Mouse (Mus musculus): ENCODE results near the gene Rer1.

The Rer1 gene

DNA sequence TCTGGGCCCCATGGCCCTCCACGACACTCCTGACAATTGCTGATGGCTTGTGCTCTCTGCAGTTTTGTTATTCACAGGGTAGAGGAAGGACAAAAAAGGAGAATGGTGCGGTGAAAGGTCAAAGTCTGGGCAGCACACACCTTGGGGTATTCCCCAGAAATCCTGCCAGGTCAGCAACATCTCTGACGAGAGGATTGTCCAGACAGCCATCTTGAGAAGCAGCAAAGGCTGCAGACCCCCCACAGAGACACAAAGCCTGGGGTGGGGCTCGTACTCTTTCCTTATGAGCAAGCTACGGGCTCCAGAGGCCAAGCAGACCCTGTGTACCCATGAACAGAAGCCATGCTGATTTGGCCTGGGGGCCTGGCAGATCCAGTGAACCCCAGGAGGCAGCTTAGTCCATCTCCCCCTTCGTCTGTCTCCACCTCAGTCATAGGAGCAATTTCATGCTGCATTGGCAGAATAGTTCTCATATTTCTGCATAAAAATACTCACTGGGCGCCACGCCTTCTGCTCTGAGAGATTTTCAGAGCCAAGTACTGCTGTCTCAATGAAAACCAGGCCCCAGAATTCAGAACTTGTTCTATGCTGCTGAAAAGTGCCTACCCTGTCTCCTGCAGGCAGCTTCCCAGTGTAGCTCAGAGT is 27.7 kb upstream of the Rer1 start:
- DNase-seq: no peak

DNA sequence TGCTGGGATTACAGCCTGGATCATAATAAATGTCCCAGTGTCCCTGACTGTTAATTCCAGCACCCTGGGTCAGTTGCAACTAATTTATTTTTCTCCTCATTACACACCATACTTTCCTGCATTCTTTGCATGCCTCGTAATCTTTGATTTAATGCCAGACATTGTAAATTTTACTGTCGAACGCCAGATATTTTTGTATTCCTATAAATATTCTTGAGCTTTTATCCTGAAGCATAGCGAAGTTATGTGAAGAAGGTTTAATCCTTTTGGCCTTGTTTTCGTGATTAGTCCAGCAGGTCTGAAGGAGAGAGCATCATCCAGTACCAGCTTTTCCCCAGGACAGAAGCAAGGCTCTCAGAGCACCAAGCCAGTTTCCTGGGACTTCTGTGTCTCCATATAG is 23.3 kb upstream of the Rer1 start:
- no peak for DNase-seq

DNA sequence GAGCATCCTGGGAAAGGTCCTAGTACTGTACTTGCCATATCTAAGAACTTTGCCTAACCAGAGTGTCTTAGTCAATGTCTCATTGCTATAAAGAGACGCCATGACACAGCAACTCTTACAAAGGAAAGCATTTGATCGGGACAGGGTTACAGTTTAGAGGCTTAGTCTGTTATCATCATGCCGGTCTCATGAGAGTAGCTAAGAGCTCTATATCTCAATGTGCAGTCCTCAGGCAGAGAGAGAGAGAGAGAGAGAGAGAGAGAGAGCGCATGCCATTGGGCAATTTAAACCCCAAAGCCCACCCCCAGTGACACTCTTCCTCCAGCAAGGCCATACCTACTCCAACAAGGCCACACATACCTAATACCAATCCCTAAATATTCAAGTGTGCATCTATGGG is 21.7 kb upstream of the Rer1 start:
- DNase-seq: no peak

DNA sequence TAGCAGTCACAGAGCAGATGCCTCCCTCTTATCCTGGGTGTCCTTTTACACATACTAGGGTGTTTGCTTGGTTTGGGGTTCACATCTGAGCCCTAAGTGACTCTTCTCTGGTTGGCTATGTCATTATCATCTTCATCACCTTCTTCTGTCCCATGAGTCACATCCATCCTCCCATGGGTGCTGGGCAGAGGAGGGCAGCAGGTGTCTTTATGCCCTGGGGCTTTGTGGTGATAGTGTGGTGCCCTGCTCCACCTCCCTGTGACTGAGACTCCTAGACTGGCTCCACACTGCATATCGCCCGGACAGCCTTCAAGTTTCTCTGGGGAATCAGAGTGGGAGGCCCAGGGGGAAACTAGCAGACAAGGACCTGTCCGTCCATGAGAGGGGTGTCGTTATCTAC is 12.4 kb upstream of the Rer1 start:
- no peak for DNase-seq

DNA sequence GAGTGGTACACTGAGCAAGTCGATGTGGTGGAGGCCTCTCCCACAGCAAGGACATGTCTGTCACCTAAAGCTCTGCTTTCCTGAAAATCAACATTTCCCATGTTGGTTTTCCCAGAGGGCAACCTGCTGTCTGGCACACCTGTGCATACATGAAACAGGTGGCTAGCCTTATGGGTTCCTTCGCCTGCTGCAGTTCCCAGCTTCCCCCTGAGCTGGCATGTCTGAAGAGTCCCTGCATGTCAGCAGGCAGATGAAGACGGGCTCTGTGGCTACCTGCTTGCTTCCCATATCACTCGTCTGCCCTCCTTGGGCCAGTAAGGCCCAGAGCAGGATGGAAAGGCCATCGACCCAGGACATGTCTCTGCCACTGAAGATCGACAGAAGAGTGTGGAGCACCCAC is 11.3 kb upstream of the Rer1 start:
- DNase-seq: peak; percentile 53

DNA sequence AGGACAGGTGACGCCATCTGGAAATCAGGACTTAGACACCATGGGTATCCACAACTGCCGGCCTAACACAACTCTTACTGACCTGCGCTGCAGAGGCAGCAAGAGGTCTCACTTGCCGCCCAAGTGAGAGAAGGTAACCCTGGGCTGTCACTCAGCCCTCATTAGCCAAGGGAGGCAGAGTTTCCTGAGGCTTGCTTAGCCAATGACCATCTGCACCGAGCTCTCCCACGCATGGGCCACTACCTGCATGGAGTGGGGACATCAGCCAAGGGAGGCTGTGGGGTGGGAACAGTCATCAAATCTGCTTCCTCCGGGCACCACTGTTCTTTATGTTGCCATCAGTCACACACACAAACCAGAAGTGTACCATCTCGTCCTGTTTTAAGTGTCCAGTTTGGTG is 9.8 kb upstream of the Rer1 start:
- peak; percentile 85 for DNase-seq

DNA sequence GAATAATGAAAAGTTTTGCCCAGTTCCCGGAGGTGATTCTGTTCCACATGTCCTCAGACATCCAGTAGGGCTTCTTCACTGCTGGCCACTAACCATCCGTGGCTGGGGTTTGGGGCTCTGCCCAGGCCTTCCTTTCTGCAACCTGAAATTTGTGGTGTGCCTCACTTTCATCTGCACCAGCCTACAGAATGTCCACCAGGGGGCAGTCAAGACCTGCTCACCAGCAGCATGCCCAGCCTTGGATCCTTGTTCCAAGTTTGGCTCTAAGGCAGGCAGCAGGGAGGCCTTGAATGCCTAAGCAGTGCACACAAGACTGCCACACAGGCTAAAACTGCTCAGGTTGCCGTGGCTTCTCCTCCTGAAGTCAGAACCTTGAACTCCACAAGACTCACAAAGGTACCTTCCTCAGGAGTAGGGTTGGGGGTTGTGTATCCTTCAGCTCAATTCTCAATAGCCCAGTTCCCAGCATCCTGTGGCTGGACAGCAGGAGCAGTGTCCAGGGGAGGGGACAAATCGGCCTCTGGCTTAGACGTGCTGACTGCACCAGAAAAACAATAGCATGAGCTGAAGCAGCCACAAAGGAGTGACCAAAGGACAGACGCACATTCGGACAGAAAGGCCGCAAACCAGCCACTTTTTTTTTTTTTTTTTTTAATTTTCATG is 9.2 kb upstream of the Rer1 start:
- DNase-seq: peak; percentile 94

DNA sequence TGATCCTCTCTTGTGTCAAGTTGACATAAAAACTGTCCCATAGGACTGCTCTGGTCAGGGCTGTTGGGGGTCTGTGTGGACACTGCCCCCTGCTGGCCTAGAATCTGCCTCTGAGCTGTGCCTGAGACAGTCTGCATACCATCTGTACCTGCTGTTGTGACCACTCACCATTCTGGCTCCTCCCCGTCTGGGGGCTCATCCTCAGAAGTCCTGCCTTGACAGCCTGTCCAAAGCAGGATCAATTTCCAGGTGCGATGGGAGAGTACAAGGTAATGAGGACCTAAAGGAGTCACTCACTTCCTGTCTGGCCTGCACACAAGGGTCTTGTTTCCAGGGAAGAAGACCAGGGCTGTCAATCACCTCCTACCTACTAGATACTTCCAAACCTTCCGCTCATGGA is 8.4 kb upstream of the Rer1 start:
- peak; percentile 74 for DNase-seq

DNA sequence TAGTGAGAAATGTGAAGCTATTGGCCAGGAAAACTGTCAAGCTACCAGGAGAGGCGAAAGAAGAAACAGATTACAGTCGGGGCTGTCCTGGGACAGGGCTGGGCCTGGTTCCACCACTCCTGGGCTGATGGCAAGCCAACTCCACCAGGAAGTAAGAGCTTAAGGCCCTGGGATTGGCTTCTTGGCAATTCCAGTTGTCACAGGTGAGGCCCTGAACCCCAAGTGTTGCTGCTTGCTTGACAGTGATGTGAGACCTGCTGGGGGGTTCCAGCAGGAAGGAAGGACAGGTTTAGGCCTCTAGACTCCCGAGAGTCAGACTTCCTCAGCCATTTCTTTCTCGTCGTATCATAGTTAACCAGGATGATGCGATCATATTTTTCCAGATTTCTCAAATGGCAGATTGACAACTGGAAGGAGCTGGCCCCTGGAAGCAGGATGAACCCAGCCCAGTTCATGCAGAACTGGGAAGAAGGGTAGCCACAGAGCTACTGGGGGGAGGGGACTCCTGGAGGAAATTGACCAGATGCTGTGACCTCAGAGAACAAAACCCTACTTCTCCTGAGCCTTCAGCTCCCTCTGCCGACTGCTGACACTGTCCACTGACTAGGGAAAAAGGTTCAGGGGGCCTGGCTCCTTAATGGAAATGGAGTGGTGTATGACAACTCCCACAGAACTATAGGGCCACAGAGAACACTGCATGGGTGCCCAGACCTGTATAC is 7.4 kb upstream of the Rer1 start:
- DNase-seq: peak; percentile 62

DNA sequence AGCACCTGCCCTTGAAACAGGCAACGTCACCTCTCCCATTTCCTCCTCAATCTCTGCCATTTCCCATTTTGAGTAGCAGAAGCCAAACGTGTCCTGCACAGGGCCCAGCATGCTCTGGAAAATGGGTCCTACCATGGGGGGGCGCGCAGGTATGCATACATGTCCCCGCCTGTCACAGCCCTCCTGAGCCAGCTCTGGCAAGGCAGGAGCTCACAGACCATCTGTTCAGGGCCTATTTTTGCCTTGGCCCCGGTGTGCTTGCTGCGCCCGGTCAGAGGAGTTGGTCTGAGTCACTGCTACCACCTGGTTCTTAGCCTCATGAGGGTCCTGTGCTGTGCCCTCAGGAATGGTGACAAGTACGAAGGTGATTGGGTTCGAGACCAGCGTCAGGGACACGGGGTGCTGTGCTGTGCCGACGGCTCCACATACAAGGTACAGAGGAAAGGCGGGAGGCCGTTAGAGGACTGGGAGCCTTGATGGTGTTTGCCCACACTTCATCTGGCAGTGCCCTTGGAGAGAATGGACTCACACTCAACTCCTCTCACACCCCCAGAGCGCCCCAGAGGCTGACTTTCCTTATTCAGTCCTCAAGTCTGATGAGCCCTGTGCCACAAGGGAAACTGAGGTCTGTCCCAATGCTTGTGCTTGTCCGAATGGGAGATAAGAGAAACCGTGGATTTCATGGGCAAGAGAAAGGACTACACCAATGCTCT is 6.7 kb upstream of the Rer1 start:
- peak; percentile 97 for DNase-seq

DNA sequence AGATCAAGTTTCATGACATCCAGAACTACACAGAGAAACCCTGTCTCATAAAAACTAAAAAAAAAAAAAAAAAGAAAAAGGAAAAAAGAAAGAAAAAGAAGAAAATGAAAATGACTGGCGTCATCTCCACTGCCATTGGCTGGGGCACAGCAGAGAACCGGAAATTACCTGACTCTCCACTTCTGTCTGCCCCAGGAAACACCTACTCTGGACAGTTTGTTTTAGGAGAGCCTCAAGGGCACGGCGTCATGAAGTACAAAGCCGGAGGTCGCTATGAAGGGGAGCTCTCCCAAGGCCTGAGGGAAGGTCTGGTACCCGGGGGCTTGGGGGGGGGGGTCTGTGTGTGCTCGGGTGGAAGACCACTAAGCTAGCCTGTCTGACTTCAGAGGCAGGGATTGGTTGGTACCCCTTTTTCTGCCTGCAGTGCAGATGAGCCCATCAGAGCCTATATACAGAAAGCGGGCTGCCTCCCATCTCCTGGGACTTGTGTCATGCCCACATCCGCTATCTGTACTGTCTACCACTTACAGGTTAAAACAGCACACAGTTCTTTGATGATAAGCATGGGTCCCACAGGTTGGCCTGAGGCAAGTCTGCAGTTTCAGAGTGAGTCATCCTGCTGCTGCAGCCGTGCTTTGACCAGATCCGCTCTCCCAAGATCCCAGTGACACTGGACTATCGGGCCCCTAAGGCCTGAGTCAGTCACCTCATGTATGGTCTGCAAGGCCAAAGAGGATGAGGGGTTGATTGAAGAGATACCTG is 4.7 kb upstream of the Rer1 start:
- DNase-seq: no peak

DNA sequence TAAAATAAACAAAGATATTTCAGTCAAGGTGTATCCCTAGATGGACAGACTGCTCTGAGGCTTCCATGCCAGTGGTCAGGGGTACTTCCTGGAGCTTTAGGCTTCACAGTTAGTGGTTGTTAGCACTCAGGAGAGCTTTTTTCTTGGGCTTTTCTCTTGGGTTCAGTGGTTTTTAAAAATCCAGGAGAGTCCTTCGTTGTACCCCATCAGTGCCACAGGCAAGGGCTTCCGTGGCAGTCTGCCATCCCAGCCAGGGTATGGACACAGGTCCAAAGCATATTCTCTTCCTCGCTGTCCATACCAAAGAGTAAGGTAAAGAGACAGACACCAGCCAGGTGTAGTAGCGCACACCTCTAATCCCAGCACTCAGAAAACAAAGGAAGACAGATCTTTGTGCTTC is 4.0 kb upstream of the Rer1 start:
- DNase-seq: no peak

DNA sequence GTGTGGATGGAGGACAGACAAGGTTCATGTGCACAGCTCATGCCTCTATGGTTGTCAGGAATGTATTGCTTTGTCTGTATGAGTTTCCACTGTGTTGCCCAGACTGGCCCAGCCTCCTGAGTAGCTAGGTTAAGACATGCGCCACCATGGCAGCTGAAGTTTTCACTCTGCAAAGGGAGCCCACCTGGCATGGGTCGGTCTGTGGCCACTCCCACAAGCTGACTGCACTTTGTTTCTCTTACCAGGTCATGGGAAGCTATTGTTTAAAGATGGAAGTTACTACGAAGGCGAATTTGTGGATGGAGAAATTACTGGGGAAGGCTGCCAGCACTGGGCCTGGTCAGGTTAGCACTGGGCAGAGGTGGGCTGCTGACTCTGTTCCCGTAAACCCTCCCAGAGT is 3.1 kb upstream of the Rer1 start:
- DNase-seq: peak; percentile 58

DNA sequence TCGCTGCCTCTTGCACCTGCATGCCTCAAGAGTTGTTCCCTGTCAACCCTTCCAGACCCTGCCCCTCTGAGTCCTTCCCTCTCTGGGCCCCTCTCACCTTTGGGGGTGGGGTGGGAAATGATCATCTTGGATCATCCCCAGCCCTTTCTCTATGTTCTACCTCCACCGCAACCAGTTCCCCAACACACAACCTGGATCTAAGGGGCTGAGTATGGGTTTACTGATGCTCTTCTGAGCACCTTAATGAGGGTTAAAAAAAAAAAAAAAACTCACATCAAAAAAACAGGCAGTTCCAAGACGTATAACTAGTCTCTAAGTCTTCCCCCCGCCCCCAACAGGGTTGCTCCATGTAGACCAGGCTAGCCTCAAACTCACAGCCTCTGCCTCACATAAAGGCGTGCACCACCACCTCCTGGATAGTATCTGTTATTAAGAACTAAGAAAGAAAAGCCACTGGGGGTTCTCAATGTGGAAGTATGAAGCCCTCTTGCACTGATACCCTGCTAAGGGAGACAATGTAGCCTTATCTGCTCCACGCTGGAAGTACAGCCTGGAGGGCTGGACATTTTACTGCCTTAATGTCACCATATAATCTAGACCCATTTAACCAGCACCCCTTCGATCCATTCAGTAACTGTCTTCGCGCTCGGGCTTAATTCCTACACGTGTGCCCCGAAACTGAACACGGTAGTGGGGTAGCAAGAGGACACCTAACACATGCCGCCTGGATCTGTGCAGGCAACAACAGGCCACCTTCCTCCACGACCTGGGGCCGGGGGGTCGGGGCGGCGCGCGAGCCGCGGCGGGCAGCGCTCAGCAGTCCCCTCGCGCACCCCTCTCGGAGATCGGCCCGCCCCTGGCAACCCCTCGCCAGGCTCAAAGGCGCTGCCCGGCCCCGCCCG is 725 bp downstream of the Rer1 start:
- DNase-seq: peak; percentile 65

DNA sequence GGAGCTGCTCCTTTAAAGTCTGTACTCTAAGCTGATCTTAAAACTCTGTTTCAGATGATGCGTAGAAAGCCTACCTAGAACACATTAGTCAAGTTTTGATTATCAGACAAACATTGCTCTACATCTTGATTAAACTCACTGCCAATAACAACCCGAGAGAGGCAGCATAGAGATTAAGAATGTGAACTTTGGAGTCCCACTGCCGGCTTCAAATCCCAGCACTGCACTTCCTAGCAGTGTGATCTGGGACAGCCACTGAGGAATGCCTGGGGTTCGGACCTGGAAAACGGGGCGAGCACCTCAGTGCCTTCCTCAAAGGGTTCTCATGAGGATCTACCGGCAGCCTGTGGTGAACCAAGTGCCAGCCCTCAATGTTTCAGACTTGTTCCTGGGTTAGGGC is 1.8 kb downstream of the Rer1 start:
- no peak for DNase-seq

DNA sequence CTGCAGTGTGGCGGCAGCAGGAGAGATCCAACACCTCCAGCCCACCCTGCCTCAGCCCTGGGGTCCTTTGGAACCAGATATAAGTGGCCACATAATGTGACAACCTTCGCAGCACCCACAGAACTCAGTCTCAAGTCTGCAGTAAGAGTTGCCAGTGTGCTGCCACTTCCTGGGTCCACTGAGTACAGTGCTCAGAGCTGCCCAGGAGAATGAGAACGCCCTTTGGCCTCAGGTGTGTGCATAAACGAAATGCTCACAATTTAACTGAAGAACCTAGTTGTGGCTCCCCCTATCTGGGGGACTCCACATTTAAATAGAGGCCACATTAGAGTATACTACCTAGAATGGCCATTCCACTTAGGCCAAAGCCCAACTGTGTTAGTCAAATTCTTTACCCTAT is 2.6 kb downstream of the Rer1 start:
- peak; percentile 34 for DNase-seq

DNA sequence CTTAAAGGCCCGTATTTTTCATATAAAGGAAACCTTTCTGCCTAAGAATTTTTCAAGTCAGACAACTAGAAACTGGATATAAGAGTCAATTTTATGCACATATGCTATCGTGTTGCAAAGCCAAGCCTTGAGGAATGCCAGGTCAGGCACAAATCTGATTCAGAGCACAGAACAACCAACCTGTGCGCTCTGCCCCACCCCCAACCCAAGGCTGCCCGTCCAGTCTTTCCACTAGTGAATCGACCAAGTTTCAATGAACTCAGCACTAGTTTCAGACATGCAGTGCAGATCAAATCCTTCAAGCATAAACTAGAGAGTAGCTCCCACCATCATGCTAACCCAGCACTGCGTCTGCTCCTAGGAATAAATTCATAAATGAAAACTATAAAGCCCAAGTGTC is 6.5 kb downstream of the Rer1 start:
- DNase-seq: no peak

DNA sequence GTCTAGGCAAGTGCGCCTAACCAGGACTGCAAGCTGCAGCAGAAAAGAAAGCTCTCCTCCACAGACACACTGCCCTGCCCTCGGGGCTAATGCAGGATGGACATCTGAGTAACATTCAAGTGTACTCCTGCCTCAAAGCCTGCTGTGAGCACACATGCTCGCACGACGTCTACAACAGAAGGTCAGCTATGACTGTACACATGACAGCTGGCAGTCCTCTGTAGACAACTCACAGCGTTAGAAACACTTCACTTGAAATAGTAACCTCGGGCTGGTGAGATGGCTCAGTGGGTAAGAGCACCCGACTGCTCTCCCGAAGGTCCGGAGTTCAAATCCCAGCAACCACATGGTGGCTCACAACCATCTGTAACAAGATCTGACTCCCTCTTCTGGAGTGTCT is 7.4 kb downstream of the Rer1 start:
- DNase-seq: peak; percentile 58

DNA sequence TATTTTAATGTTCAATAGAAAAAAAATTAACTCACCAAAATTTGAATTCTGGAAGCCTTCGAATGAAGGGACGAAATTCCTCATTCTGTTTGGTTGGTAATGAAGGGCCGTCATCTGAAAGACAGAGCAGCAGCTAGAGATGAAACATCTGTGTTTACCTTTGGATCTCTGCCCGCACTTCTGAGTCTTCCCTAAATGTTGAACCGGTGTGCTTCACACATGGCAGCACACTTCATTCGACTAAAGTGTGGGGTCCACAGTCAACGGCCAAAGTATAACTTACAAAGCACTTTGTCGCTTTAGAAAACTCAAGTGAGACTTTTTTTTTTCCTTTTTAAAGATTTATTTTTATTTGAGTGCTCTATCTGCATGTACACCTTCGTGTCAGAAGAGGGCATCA is 9.5 kb downstream of the Rer1 start:
- DNase-seq: no peak

DNA sequence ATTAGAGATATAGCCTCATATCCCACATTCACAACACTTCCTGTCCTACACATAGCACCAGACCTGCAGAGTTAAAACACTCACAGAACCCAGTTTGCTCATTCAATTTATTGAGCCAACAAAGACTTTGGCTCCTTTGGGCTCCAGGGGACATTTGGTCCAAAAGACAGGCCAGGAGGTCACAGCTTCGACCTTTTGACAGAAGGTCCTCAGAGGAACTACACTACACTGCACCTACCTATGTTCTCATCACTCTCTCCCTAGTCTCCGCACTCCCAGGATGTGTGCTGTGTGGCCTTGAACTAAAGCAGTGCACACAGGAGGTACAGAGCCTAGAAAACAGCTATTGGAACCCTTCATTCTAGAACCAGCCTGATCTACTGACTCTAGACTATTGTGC is 10.4 kb downstream of the Rer1 start:
- no peak for DNase-seq

DNA sequence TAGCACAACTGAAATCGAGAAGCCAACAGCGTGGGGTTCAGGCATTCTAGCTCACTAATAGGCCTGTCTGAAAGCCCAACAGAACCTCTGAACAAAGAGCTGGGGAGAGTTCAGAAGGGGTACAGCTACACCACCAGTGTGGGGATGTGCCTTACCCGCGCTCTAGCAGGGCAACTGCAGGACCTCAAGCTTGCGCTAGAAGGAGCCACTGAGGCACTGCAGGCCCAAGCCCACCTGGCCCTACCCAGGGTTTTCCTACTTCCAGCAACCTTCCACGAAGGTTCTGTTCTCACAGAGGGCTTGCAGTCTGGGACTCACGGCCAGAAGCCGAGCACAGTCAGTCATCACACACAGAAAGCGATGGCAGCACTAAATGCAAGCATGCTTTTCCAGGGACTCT is 11.0 kb downstream of the Rer1 start:
- no peak for DNase-seq

DNA sequence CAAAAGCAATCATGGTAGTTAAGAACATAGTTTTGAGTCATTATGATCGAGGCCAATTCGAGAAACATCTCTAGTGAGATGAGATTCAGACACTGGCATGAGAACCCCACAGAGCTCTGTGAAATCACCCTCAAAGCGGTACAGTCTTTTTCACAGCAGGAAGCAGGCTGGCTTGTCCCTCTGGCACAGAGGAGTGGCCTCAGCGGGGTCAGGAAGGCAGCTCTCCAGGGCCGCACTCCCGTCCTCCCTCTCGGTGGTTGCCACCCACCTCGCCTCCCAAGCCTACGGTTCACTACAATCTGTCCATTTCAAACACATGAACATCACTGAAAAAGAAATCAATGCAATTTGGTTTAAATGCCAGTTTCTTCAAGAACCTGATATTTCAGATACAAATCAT is 11.8 kb downstream of the Rer1 start:
- peak; percentile 52 for DNase-seq

All from cerebellum, adult 9-11 months (tissue).